Mouse (Mus musculus) spleen, postnatal 14 days (tissue): Measurements from ENCODE around the gene Gm4952.
"Not testable (repeated sequence)": the region's sequence is repeated elsewhere in the genome, so short reads cannot be mapped to it uniquely, and the experiment has no call there.

ENCODE experiments used
- DNase-seq, 2 experiments: peaks; one replicate each; pipeline ENCODE4 v3.0.0; 2021 to 2022; ENCODE audit warnings: low spot score in 2 of 2

Gene Gm4952

GRCm38 (mm10) chr19:12600684-12601480, 1.1 kb downstream of the Gm4952 start:
- no peak for DNase-seq

- DNase-seq: no peak
These were observed 8.6 kb downstream of the Gm4952 start for GRCm38 (mm10) chr19:12608336-12608735.

- no peak for DNase-seq
These were observed 13.9 kb downstream of the Gm4952 start for GRCm38 (mm10) chr19:12613646-12614045.

- DNase-seq: no peak
These were observed 33.4 kb downstream of the Gm4952 start, which contains the start of gene Glyat for GRCm38 (mm10) chr19:12633176-12633575. Glyat (plus strand) TSS chr19:12633308.

- no peak for DNase-seq
These were observed 34.5 kb downstream of the Gm4952 start for GRCm38 (mm10) chr19:12634259-12634658.

- DNase-seq: no peak
These were observed 35.2 kb downstream of the Gm4952 start for GRCm38 (mm10) chr19:12634963-12635362.

- DNase-seq: no peak
These were observed 37.1 kb downstream of the Gm4952 start for GRCm38 (mm10) chr19:12636863-12637262.

- no peak for DNase-seq
These were observed 38.3 kb downstream of the Gm4952 start for GRCm38 (mm10) chr19:12638049-12638448.

- no peak for DNase-seq
These were observed 49.7 kb downstream of the Gm4952 start for GRCm38 (mm10) chr19:12649511-12649910.

GRCm38 (mm10) chr19:12666156-12666555, 66.4 kb downstream of the Gm4952 start:
- DNase-seq: no peak

- DNase-seq: not testable (repeated sequence)
These were observed 68.8 kb downstream of the Gm4952 start for GRCm38 (mm10) chr19:12668601-12669000.

GRCm38 (mm10) chr19:12670139-12670538, 70.4 kb downstream of the Gm4952 start, which contains the start of gene Olfr1442:
Olfr1442 (plus strand) TSS chr19:12670439.
- DNase-seq: no peak

- DNase-seq: no peak
These were observed 71.3 kb downstream of the Gm4952 start for GRCm38 (mm10) chr19:12671051-12671450.

GRCm38 (mm10) chr19:12677812-12678211, 78.0 kb downstream of the Gm4952 start, which contains the start of gene Olfr1443:
Olfr1443 (plus strand) TSS chr19:12678112.
- DNase-seq: no peak
